Mouse (Mus musculus) stomach, embryonic 14.5 days (tissue): ENCODE measurements around the gene Gm1673. TPM values are rescaled to one million over a fixed set of nuclear protein-coding genes. Genes with fewer than 3 reads are reported as not detected.

Source experiments
- ATAC-seq: fragments of 200-750 bp; cut with Nextera tagmentation; 2 replicates; pipeline ENCODE4 v1.8.0; 2017; ENCODE audit warnings: low read depth, moderate TSS enrichment; ENCODE audit not compliant: insufficient number of reproducible peaks, insufficient read depth, low FRiP score
- H3K27ac ChIP-seq: fragments of 300-500 bp; sonication (generic); 2 replicates; pipeline ENCODE4 v1.5.1; 2014; ENCODE audit warnings: mild to moderate bottlenecking, low read length, moderate library complexity, mixed read lengths
- H3K27me3 ChIP-seq: fragments of 300-500 bp; sonication (generic); 2 replicates; pipeline ENCODE4 v1.6.1; 2014; ENCODE audit warnings: low read length, control low read depth, mixed read lengths; ENCODE audit not compliant: control insufficient read depth, insufficient read depth
- H3K36me3 ChIP-seq: fragments of 300-500 bp; sonication (generic); 2 replicates; pipeline ENCODE4 v1.6.1; 2014; ENCODE audit warnings: mild to moderate bottlenecking, control low read depth, low read length, moderate library complexity, mixed read lengths; ENCODE audit not compliant: control insufficient read depth, insufficient read depth
- H3K4me1 ChIP-seq: fragments of 300-500 bp; sonication (generic); 2 replicates; pipeline ENCODE4 v1.6.1; 2014; ENCODE audit warnings: low read length, control low read depth, mixed read lengths; ENCODE audit not compliant: control insufficient read depth, insufficient read depth
- H3K4me2 ChIP-seq: fragments of 300-500 bp; sonication (generic); replicated peaks from 2 replicates; pipeline ENCODE4 v1.6.1; 2014; ENCODE audit warnings: low read depth, low read length, control low read depth
- H3K4me3 ChIP-seq: fragments of 300-500 bp; sonication (generic); 2 replicates; pipeline ENCODE4 v1.5.1; 2014; ENCODE audit warnings: low read depth, low read length, control low read depth
- H3K9ac ChIP-seq: fragments of 300-500 bp; sonication (generic); replicated peaks from 2 replicates; pipeline ENCODE4 v1.6.1; 2014; ENCODE audit warnings: low read depth, mild to moderate bottlenecking, control low read depth, low read length, moderate library complexity, mixed read lengths
- H3K9me3 ChIP-seq: fragments of 300-500 bp; sonication (generic); 2 replicates; pipeline ENCODE4 v1.6.1; 2016; ENCODE audit warnings: low read depth, low read length, control low read depth; ENCODE audit not compliant: control insufficient read depth
- WGBS: fragments of 180-500 bp; shearing (Covaris S2); extraction: QIAGEN DNeasy Blood & Tissue Kit; methylation state at CpG from one replicate; pipeline ENCODE4 v1.1.7; 2014; 5-methylcytosine and 5-hydroxymethylcytosine counted together
- polyA plus RNA-seq: library from polyadenylated mRNA; unstranded; fragments of >200 nt; fragmentation: Nextera tagmentation; extraction: Ambion mirVana; gene quantifications from 2 replicates; pipeline ENCODE4 v1.2.1, GENCODE M21; 2014

Gm1673 gene
- polyA plus RNA-seq, 1 experiment from 2014 or later = 89.8 TPM

DNA sequence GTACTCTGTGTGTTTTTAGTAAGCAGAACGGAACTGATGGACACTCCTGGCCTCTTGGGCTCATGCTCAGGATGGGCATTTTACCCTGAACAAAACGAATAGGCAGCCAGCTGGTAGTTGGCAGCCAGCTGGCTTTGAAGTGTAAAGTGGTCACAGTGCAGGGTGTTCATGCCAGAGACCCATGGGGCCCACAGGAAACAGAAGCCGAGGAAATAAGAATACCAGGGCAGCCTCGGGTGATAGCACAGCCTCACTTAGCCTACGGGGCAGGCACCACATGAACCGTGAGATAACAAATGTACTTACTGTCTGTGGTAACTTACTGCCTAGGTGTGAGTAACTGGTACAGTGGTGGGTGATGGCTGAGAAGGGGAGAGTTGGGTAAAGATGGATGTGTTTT, 47.8 kb downstream of the Gm1673 start:
- 75% methylated on average over 6 of the region's 6 CpGs for WGBS
- H3K27me3 ChIP-seq = no peaks in the 10 kb centered on the region
- no peaks in the 10 kb centered on the region for H3K4me1 ChIP-seq
- H3K4me3 ChIP-seq = no peak overlapping the region
- no peak overlapping the region for H3K27ac ChIP-seq
- no peak for ATAC-seq
- no peaks in the 10 kb centered on the region for H3K9me3 ChIP-seq
- no peak overlapping the region for H3K9ac ChIP-seq
- no peaks in the 10 kb centered on the region for H3K36me3 ChIP-seq
- H3K4me2 ChIP-seq = no peak overlapping the region

DNA sequence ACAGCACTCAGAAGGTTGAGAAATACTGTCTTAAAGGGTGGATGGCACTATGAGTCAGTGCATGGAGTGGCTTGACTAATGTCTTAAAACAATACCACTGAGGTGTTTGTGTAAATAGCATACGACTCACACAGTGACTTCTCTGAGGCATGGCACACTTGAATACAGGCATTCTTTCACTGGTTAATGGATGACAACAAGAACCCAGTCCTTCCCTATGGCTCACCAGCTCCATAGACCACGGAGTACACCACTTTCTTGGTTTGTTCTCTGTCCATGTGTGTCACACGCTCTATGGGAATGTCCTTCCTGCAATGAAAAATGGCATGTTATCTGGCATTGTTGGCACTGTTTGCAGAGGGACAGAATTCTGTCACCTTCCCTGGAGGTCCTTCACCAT, 49.3 kb downstream of the Gm1673 start:
- Histone ChIP-seq H3K4me2 (no peak overlapping the region), H3K4me1 (no peaks in the 10 kb centered on the region), H3K9me3 (no peaks in the 10 kb centered on the region), H3K36me3 (no peaks in the 10 kb centered on the region), H3K27ac (no peak overlapping the region), H3K9ac (no peak overlapping the region), H3K27me3 (no peaks in the 10 kb centered on the region), H3K4me3 (no peak overlapping the region)
- WGBS = 49% methylated on average over 3 of the region's 3 CpGs
- ATAC-seq = no peak

Other genes with a start within 250 kb of the Gm1673 start
- gene Letm1, start 200.6 kb upstream of the Gm1673 start, polyA plus RNA-seq = 43.7 TPM in 2 replicates
- 53.5 and 60.4 TPM in 2 replicates for gene Nsd2, start 162.7 kb upstream of the Gm1673 start, polyA plus RNA-seq
- gene Nelfa, start 47.0 kb upstream of the Gm1673 start, polyA plus RNA-seq = 46.7 and 51.6 TPM in 2 replicates
- gene Nat8l, start 12.6 kb downstream of the Gm1673 start, polyA plus RNA-seq = 0.24 and 0.29 TPM in 2 replicates
- 0.87 and 1.1 TPM in 2 replicates for gene Poln, start 186.0 kb downstream of the Gm1673 start, polyA plus RNA-seq
- 29.8 and 33.1 TPM in 2 replicates for gene Haus3, start 186.1 kb downstream of the Gm1673 start, polyA plus RNA-seq
- gene Mxd4, start 204.3 kb downstream of the Gm1673 start, polyA plus RNA-seq = 51.4 and 58.6 TPM in 2 replicates